Mouse (Mus musculus) liver, embryonic 13.5 days (tissue): ENCODE measurements around the gene Cpa5. TPM values are rescaled to one million over a fixed set of nuclear protein-coding genes. Genes with fewer than 3 reads are reported as not detected.

Source experiments
- ATAC-seq: fragments of 200-750 bp; cut with Nextera tagmentation; 2 replicates; pipeline ENCODE4 v1.8.0; 2017; ENCODE audit warnings: low read depth, mild to moderate bottlenecking, moderate number of reproducible peaks, moderate library complexity
- DNase-seq: peaks from one replicate; pipeline ENCODE4 v3.0.0; 2022
- H3K27ac ChIP-seq: fragments of 300-500 bp; sonication (generic); 2 replicates; pipeline ENCODE4 v1.5.1; 2015; ENCODE audit warnings: moderate library complexity, mild to moderate bottlenecking, inconsistent platforms
- H3K27me3 ChIP-seq: fragments of 300-500 bp; sonication (generic); 2 replicates; pipeline ENCODE4 v1.6.1; 2015; ENCODE audit warnings: mild to moderate bottlenecking, inconsistent platforms
- H3K36me3 ChIP-seq: fragments of 300-500 bp; sonication (generic); 2 replicates; pipeline ENCODE4 v1.6.1; 2015; ENCODE audit warnings: mild to moderate bottlenecking, inconsistent platforms
- H3K4me1 ChIP-seq: fragments of 300-500 bp; sonication (generic); replicated peaks from 2 replicates; pipeline ENCODE4 v1.6.1; 2015; ENCODE audit warnings: inconsistent platforms
- H3K4me2 ChIP-seq: fragments of 300-500 bp; sonication (generic); 2 replicates; pipeline ENCODE4 v1.6.1; 2015; ENCODE audit warnings: inconsistent platforms, mild to moderate bottlenecking, moderate library complexity
- H3K4me3 ChIP-seq: fragments of 300-500 bp; sonication (generic); replicated peaks from 2 replicates; pipeline ENCODE4 v1.5.1; 2015; ENCODE audit warnings: mild to moderate bottlenecking, inconsistent platforms
- H3K9ac ChIP-seq: fragments of 300-500 bp; sonication (generic); 2 replicates; pipeline ENCODE4 v1.6.1; 2015; ENCODE audit warnings: mild to moderate bottlenecking, inconsistent platforms
- H3K9me3 ChIP-seq: fragments of 300-500 bp; sonication (generic); replicated peaks from 2 replicates; pipeline ENCODE4 v1.6.1; 2016; ENCODE audit warnings: inconsistent platforms
- WGBS: fragments of 180-500 bp; shearing (Covaris S2); methylation state at CpG from one replicate; pipeline ENCODE4 v1.1.7; 2015; ENCODE audit not compliant: insufficient replicate concordance; 5-methylcytosine and 5-hydroxymethylcytosine counted together
- polyA plus RNA-seq: library from polyadenylated mRNA; unstranded; fragments of >200 nt; fragmentation: Nextera tagmentation; extraction: Ambion mirVana; gene quantifications from 2 replicates; pipeline ENCODE4 v1.2.1, GENCODE M21; 2015

The Cpa5 gene
- polyA plus RNA-seq, 1 experiment from 2014 or later, result not detected

- H3K27ac ChIP-seq, result no peak overlapping the region
- no peak overlapping the region for H3K4me3 ChIP-seq
- peaks cover 33% of the 10 kb centered on the region for H3K4me1 ChIP-seq
- no peaks in the 10 kb centered on the region for H3K27me3 ChIP-seq
- WGBS, result 56% methylated on average over 5 of the region's 5 CpGs
- no peak overlapping the region for H3K4me2 ChIP-seq
- H3K9me3 ChIP-seq, result no peaks in the 10 kb centered on the region
- H3K36me3 ChIP-seq, result no peaks in the 10 kb centered on the region
- DNase-seq, result no peak
- no peak overlapping the region for H3K9ac ChIP-seq
- ATAC-seq, result no peak
These were observed 60.9 kb downstream of the Cpa5 start for GRCm38 (mm10) chr6:30671696-30672095.

- peak overlapping the region; percentile 45 for H3K4me2 ChIP-seq
- no peaks in the 10 kb centered on the region for H3K27me3 ChIP-seq
- no peaks in the 10 kb centered on the region for H3K36me3 ChIP-seq
- DNase-seq (no peak), ATAC-seq (peak; percentile 71)
- peaks cover 35% of the 10 kb centered on the region for H3K4me1 ChIP-seq
- no peak overlapping the region; the same call in 1 of the 2 replicates for H3K4me3 ChIP-seq
- no peaks in the 10 kb centered on the region for H3K9me3 ChIP-seq
- peak overlapping the region; percentile 53; the same call in 1 of the 2 replicates for H3K27ac ChIP-seq
- H3K9ac ChIP-seq, result no peak overlapping the region
- WGBS, result 16% methylated on average over 14 of the region's 14 CpGs
These were observed 63.2 kb downstream of the Cpa5 start for GRCm38 (mm10) chr6:30673764-30674561.

- H3K4me1 ChIP-seq, result peaks cover 39% of the 10 kb centered on the region
- no peaks in the 10 kb centered on the region for H3K9me3 ChIP-seq
- ATAC-seq (no peak), DNase-seq (no peak)
- no peak overlapping the region for H3K4me3 ChIP-seq
- 61% methylated on average over 9 of the region's 9 CpGs for WGBS
- H3K9ac ChIP-seq, result no peak overlapping the region
- H3K4me2 ChIP-seq, result no peak overlapping the region
- H3K27ac ChIP-seq, result peak overlapping the region; percentile 65
- H3K27me3 ChIP-seq, result no peaks in the 10 kb centered on the region
- H3K36me3 ChIP-seq, result no peaks in the 10 kb centered on the region
These were observed 64.0 kb downstream of the Cpa5 start for GRCm38 (mm10) chr6:30674714-30675280.

GRCm38 (mm10) chr6:30675281-30675771 lies 64.5 kb downstream of the Cpa5 start:
- no peaks in the 10 kb centered on the region for H3K27me3 ChIP-seq
- H3K36me3 ChIP-seq, result no peaks in the 10 kb centered on the region
- 47% methylated on average over 11 of the region's 11 CpGs for WGBS
- no peak overlapping the region for H3K4me3 ChIP-seq
- H3K4me2 ChIP-seq, result no peak overlapping the region
- peak overlapping the region; percentile 65 for H3K27ac ChIP-seq
- H3K9me3 ChIP-seq, result no peaks in the 10 kb centered on the region
- H3K9ac ChIP-seq, result peak overlapping the region; percentile 38; the same call in 1 of the 2 replicates
- ATAC-seq (no peak), DNase-seq (no peak)
- H3K4me1 ChIP-seq, result peaks cover 39% of the 10 kb centered on the region

- WGBS, result 42% methylated on average over 6 of the region's 6 CpGs
These were observed 65.7 kb downstream of the Cpa5 start for GRCm38 (mm10) chr6:30676506-30676905.

GRCm38 (mm10) chr6:30677591-30677990 lies 66.8 kb downstream of the Cpa5 start:
- ATAC-seq (no peak), DNase-seq (no peak)
- WGBS, result 75% methylated on average over 9 of the region's 9 CpGs
- Histone ChIP-seq H3K4me1 (peaks cover 46% of the 10 kb centered on the region), H3K36me3 (no peaks in the 10 kb centered on the region), H3K4me3 (no peak overlapping the region), H3K9ac (no peak overlapping the region), H3K4me2 (no peak overlapping the region), H3K27me3 (no peaks in the 10 kb centered on the region), H3K9me3 (no peaks in the 10 kb centered on the region), H3K27ac (no peak overlapping the region)

More at GRCm38 (mm10) chr6:30676506-30676905, 65.7 kb downstream of the Cpa5 start:
- no peaks in the 10 kb centered on the region for H3K27me3 ChIP-seq
- H3K9ac ChIP-seq, result no peak overlapping the region
- no peak overlapping the region for H3K4me2 ChIP-seq
- H3K36me3 ChIP-seq, result no peaks in the 10 kb centered on the region
- peak; percentile 63 for ATAC-seq
- no peaks in the 10 kb centered on the region for H3K9me3 ChIP-seq
- H3K27ac ChIP-seq, result no peak overlapping the region
- DNase-seq, result no peak
- H3K4me3 ChIP-seq, result no peak overlapping the region
- H3K4me1 ChIP-seq, result peaks cover 39% of the 10 kb centered on the region

GRCm38 (mm10) chr6:30678482-30678881 lies 67.7 kb downstream of the Cpa5 start:
- ATAC-seq (no peak), DNase-seq (no peak)
- Histone ChIP-seq H3K4me2 (no peak overlapping the region), H3K9me3 (no peaks in the 10 kb centered on the region), H3K9ac (no peak overlapping the region), H3K27ac (no peak overlapping the region), H3K27me3 (no peaks in the 10 kb centered on the region), H3K4me3 (no peak overlapping the region), H3K36me3 (no peaks in the 10 kb centered on the region), H3K4me1 (peaks cover 51% of the 10 kb centered on the region)
- 78% methylated on average over 6 of the region's 6 CpGs for WGBS

GRCm38 (mm10) chr6:30679567-30679966 lies 68.8 kb downstream of the Cpa5 start:
- DNase-seq (no peak), ATAC-seq (no peak)
- no peak overlapping the region for H3K4me3 ChIP-seq
- WGBS, result 63% methylated on average over 5 of the region's 5 CpGs
- H3K36me3 ChIP-seq, result no peaks in the 10 kb centered on the region
- H3K27ac ChIP-seq, result no peak overlapping the region
- H3K4me1 ChIP-seq, result peaks cover 44% of the 10 kb centered on the region
- H3K9ac ChIP-seq, result no peak overlapping the region
- no peaks in the 10 kb centered on the region for H3K9me3 ChIP-seq
- no peak overlapping the region for H3K4me2 ChIP-seq
- H3K27me3 ChIP-seq, result no peaks in the 10 kb centered on the region

- H3K4me2 ChIP-seq, result no peak overlapping the region
- no peaks in the 10 kb centered on the region for H3K9me3 ChIP-seq
- H3K27ac ChIP-seq, result no peak overlapping the region
- 77% methylated on average over 7 of the region's 7 CpGs for WGBS
- H3K4me1 ChIP-seq, result peaks cover 36% of the 10 kb centered on the region
- H3K4me3 ChIP-seq, result no peak overlapping the region
- no peak overlapping the region for H3K9ac ChIP-seq
- H3K36me3 ChIP-seq, result no peaks in the 10 kb centered on the region
- ATAC-seq (no peak), DNase-seq (no peak)
- no peaks in the 10 kb centered on the region for H3K27me3 ChIP-seq
These were observed 69.6 kb downstream of the Cpa5 start for GRCm38 (mm10) chr6:30680442-30680841.
